Mouse (Mus musculus): ENCODE data around the gene Naglu. TPM values are rescaled to one million over a fixed set of nuclear protein-coding genes. Genes with fewer than 3 reads are reported as not detected.
"Not testable (repeated sequence)": the region's sequence is repeated elsewhere in the genome, so short reads cannot be mapped to it uniquely, and the experiment has no call there.

The Naglu gene
- polyA plus RNA-seq, 1 experiment: 0.14 TPM

DNA sequence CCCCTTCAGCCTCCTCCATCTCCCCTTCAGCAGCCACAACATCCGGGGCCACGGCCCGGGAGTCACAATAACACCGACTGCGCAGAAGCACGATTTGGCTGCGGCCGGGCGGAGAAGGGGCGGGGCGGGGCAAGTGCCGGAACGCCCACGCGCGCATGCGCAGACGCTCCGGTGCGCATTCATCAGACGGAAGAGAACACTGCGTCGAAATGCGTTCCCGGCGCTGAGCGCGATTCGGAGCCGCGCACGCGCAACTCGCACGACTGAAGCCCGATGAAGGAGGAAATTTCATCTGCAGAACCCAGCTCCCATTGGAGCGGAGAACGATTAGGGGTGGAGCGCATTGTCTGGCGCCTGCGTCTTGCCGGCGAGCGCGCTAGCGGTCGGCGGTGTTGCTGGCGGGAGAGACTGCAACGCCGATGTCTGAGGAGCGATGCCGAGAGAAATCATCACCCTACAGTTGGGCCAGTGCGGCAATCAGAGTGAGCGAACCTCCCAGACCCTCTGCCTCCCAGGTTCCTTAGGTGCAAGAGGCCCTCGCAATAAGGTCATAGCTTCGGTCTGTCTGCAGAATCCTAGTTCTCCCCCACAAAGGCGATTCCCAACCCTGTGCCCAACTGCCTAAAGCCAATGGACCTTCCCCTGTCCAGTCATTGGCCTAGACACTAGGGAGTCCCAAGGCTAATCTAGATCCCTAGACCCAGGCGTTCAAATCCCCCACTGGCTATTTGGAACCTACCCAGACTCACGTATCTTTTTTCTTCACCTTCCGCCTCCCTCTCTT is 50.1 kb downstream of the Naglu start, which contains the start of the genes Retreg3 and Tubg1:
Gene Retreg3, minus strand, starts transcription at position 133 of the 784 bp plus-strand sequence.
Gene Tubg1, plus strand, starts transcription at position 178 of the 784 bp plus-strand sequence.
- Histone ChIP-seq H3K36me3 (ENCODE audit: control insufficient read depth) (peaks cover 66% of the 10 kb centered on the region), H3K4me1 (ENCODE audit: control insufficient read depth) (peaks cover 54% of the 10 kb centered on the region), H3K4me3 (replicated peaks) (peak within 1 kb of the TSS; percentile 88), H3K27me3 (ENCODE audit: control insufficient read depth) (no peaks in the 10 kb centered on the region), H3K9me3 (ENCODE audit: control insufficient read depth, low read length) (no peaks in the 10 kb centered on the region)
- TF ChIP-seq GATA1 (IDR thresholded peaks at IDR 0.05; ENCODE audit: low read length) (no peak; the same call in 1 of the 2 replicates), TAL1 (IDR thresholded peaks at IDR 0.05; ENCODE audit: low read length) (no peak)

GRCm38 (mm10) chr11:101120545-101121188 is 50.9 kb downstream of the Naglu start:
- no peaks in the 10 kb centered on the region for H3K27me3 ChIP-seq (ENCODE audit: control insufficient read depth)
- peaks cover 51% of the 10 kb centered on the region for H3K4me1 ChIP-seq (ENCODE audit: control insufficient read depth)
- H3K4me3 ChIP-seq (replicated peaks): peak overlapping the region; percentile 88
- H3K36me3 ChIP-seq (ENCODE audit: control insufficient read depth): peaks cover 66% of the 10 kb centered on the region
- no peaks in the 10 kb centered on the region for H3K9me3 ChIP-seq (ENCODE audit: control insufficient read depth, low read length)
- TF ChIP-seq GATA1 (IDR thresholded peaks at IDR 0.05; ENCODE audit: low read length): no peak
- TF ChIP-seq TAL1 (IDR thresholded peaks at IDR 0.05; ENCODE audit: low read length): no peak

DNA sequence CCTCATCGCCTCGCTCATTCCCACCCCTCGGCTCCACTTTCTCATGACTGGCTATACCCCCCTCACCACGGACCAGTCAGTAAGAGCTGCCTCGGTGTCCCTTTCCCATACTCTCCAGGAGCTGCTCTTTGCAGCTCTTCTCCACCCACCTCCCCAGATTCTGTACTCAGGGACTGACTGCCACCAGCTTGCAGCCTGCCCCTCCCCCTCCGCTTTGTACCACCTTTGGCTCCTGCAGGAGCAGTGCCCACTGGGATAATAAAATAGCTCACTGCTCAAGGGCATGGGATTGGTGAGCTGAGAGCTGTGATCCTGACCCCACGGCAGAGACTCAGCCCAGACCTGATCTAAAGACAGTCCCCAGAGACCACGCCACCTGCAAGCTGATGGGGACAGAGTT is 54.7 kb downstream of the Naglu start:
- not testable (repeated sequence) for H3K9me3 ChIP-seq (ENCODE audit: control insufficient read depth, low read length); H3K27me3 ChIP-seq (ENCODE audit: control insufficient read depth); H3K4me3 ChIP-seq (replicated peaks)
- Histone ChIP-seq H3K4me1 (ENCODE audit: control insufficient read depth) (peaks cover 26% of the 10 kb centered on the region), H3K36me3 (ENCODE audit: control insufficient read depth) (peaks cover 63% of the 10 kb centered on the region)

DNA sequence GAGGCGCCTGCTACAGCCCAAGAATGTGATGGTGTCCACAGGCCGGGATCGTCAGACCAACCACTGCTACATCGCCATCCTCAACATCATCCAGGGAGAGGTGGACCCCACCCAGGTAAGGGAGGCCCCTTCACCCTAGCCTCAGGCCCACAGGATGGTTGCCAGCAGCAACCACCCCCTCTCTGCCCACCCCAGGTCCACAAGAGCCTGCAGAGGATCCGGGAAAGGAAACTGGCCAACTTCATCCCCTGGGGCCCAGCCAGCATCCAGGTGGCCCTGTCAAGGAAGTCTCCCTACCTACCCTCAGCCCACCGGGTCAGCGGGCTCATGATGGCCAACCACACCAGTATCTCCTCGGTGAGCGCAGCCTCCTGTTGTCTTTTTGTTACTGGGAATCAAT is 55.2 kb downstream of the Naglu start:
- not testable (repeated sequence) for H3K9me3 ChIP-seq (ENCODE audit: control insufficient read depth, low read length); H3K4me3 ChIP-seq (replicated peaks); H3K27me3 ChIP-seq (ENCODE audit: control insufficient read depth)
- peaks cover 63% of the 10 kb centered on the region for H3K36me3 ChIP-seq (ENCODE audit: control insufficient read depth)
- H3K4me1 ChIP-seq (ENCODE audit: control insufficient read depth): peaks cover 27% of the 10 kb centered on the region

GRCm38 (mm10) chr11:101127075-101127474 is 57.3 kb downstream of the Naglu start:
- H3K9me3 ChIP-seq (ENCODE audit: control insufficient read depth, low read length): peaks cover 8% of the 10 kb centered on the region
- H3K4me3 ChIP-seq (replicated peaks): no peak overlapping the region
- peaks cover 6% of the 10 kb centered on the region for H3K27me3 ChIP-seq (ENCODE audit: control insufficient read depth)
- peaks cover 53% of the 10 kb centered on the region for H3K36me3 ChIP-seq (ENCODE audit: control insufficient read depth)
- no peak for TF ChIP-seq TAL1 (IDR thresholded peaks at IDR 0.05; ENCODE audit: low read length)
- no peak for TF ChIP-seq GATA1 (IDR thresholded peaks at IDR 0.05; ENCODE audit: low read length)
- H3K4me1 ChIP-seq (ENCODE audit: control insufficient read depth): peaks cover 24% of the 10 kb centered on the region

Other genes starting within 250 kb of the Naglu start
- gene Stat5b, start 219.3 kb upstream of the Naglu start, polyA plus RNA-seq (2012): 0.67 and 0.90 TPM in 2 replicates
- gene Stat5a, start 210.7 kb upstream of the Naglu start, polyA plus RNA-seq (2012): 0.17 and 0.25 TPM in 2 replicates
- gene Stat3, start 130.5 kb upstream of the Naglu start, polyA plus RNA-seq (2012): 0.96 and 1.2 TPM in 2 replicates
- gene Cavin1, start 99.1 kb upstream of the Naglu start, polyA plus RNA-seq (2012): 0.08 and 0.23 TPM in 2 replicates
- 14.0 and 15.4 TPM in 2 replicates for gene Atp6v0a1, start 60.6 kb upstream of the Naglu start, polyA plus RNA-seq (2012)
- gene Hsd17b1, start 8.4 kb downstream of the Naglu start, polyA plus RNA-seq (2012): 0.04 and 0.06 TPM in 2 replicates
- gene Coasy, start 12.6 kb downstream of the Naglu start, polyA plus RNA-seq (2012): 0.65 and 0.87 TPM in 2 replicates
- 1.4 and 1.7 TPM in 2 replicates for gene Mlx, start 17.3 kb downstream of the Naglu start, polyA plus RNA-seq (2012)
- 3.9 and 5.2 TPM in 2 replicates for gene Psmc3ip, start 25.4 kb downstream of the Naglu start, polyA plus RNA-seq (2012)
- 1.6 and 1.7 TPM in 2 replicates for gene Retreg3, start 49.9 kb downstream of the Naglu start, polyA plus RNA-seq (2012)
- gene Tubg1, start 49.9 kb downstream of the Naglu start, polyA plus RNA-seq (2012): 22.0 and 23.7 TPM in 2 replicates
- gene Tubg2, start 85.9 kb downstream of the Naglu start, polyA plus RNA-seq (2012): not detected in 2 replicates
- 0.01 TPM in 1 of 2 replicates, not detected in the other for gene Cntnap1, start 100.5 kb downstream of the Naglu start, polyA plus RNA-seq (2012)
- gene Plekhh3, start 101.3 kb downstream of the Naglu start, polyA plus RNA-seq (2012): 0.15 and 0.21 TPM in 2 replicates
- gene Ccr10, start 105.4 kb downstream of the Naglu start, polyA plus RNA-seq (2012): 0.02 TPM in 1 of 2 replicates, not detected in the other
- gene Ezh1, start 156.5 kb downstream of the Naglu start, polyA plus RNA-seq (2012): 0.71 and 0.74 TPM in 2 replicates
- gene Ramp2, start 176.0 kb downstream of the Naglu start, polyA plus RNA-seq (2012): 0.07 and 0.09 TPM in 2 replicates
- gene Vps25, start 183.7 kb downstream of the Naglu start, polyA plus RNA-seq (2012): 16.1 and 19.2 TPM in 2 replicates
- gene Wnk4, start 190.6 kb downstream of the Naglu start, polyA plus RNA-seq (2012): 14.8 and 19.5 TPM in 2 replicates
- gene Cntd1, start 209.0 kb downstream of the Naglu start, polyA plus RNA-seq (2012): 0.02 TPM in 1 of 2 replicates, not detected in the other
- gene Coa3, start 209.1 kb downstream of the Naglu start, polyA plus RNA-seq (2012): 2.2 and 4.5 TPM in 2 replicates
- gene Becn1, start 232.3 kb downstream of the Naglu start, polyA plus RNA-seq (2012): 17.9 and 19.6 TPM in 2 replicates
- gene Psme3, start 246.2 kb downstream of the Naglu start, polyA plus RNA-seq (2012): 22.5 and 26.2 TPM in 2 replicates

All from erythroblast, embryonic 14.5 days (primary cell).